Mouse (Mus musculus) midbrain, postnatal 0 days (tissue): ENCODE data around the gene Ankrd33. TPM values are rescaled to one million over a fixed set of nuclear protein-coding genes. Genes with fewer than 3 reads are reported as not detected.

ENCODE experiments used
- ATAC-seq: fragments of 200-750 bp; cut with Nextera tagmentation; 2 replicates; pipeline ENCODE4 v1.8.0; 2017; ENCODE audit warnings: moderate number of reproducible peaks, mild to moderate bottlenecking, moderate TSS enrichment, moderate library complexity; ENCODE audit not compliant: low FRiP score
- DNase-seq: peaks from one replicate; pipeline ENCODE4 v3.0.0-alpha.2; 2015; ENCODE audit warnings: low spot score
- H3K27ac ChIP-seq: fragments of 300-500 bp; sonication (generic); 2 replicates; pipeline ENCODE4 v1.5.1; 2014; ENCODE audit warnings: low read depth, mild to moderate bottlenecking, low read length, mixed read lengths
- H3K27me3 ChIP-seq: fragments of 300-500 bp; sonication (generic); 2 replicates; pipeline ENCODE4 v1.6.1; 2014; ENCODE audit warnings: low read length, control low read depth, mixed read lengths; ENCODE audit not compliant: insufficient read depth
- H3K36me3 ChIP-seq: fragments of 300-500 bp; sonication (generic); 2 replicates; pipeline ENCODE4 v1.6.1; 2014; ENCODE audit warnings: low read length, control low read depth, mixed read lengths; ENCODE audit not compliant: insufficient read depth
- H3K4me1 ChIP-seq: fragments of 300-500 bp; sonication (generic); 2 replicates; pipeline ENCODE4 v1.6.1; 2014; ENCODE audit warnings: mild to moderate bottlenecking, control low read depth, antibody characterized with exemption, low read length, mixed read lengths; ENCODE audit not compliant: insufficient read depth
- H3K4me2 ChIP-seq: fragments of 300-500 bp; sonication (generic); 2 replicates; pipeline ENCODE4 v1.6.1; 2014; ENCODE audit warnings: low read depth, mild to moderate bottlenecking, low read length, mixed read lengths; ENCODE audit not compliant: poor library complexity, severe bottlenecking
- H3K4me3 ChIP-seq: fragments of 300-500 bp; sonication (generic); 2 replicates; pipeline ENCODE4 v1.5.1; 2014; ENCODE audit warnings: low read depth, mild to moderate bottlenecking, low read length, moderate library complexity
- H3K9ac ChIP-seq: fragments of 300-500 bp; sonication (generic); replicated peaks from 2 replicates; pipeline ENCODE4 v1.6.1; 2014; ENCODE audit warnings: mild to moderate bottlenecking, low read length, moderate library complexity, mixed read lengths; ENCODE audit not compliant: poor library complexity, severe bottlenecking
- H3K9me3 ChIP-seq: fragments of 300-500 bp; sonication (generic); 2 replicates; pipeline ENCODE4 v1.6.1; 2016; ENCODE audit warnings: low read length, control low read depth
- CTCF ChIP-seq: IDR thresholded peaks from 2 replicates; pipeline ENCODE4 v1.5.1; 2016; ENCODE audit warnings: antibody characterized with exemption, mild to moderate bottlenecking
- WGBS: fragments of 180-500 bp; shearing (Covaris S2); extraction: QIAGEN DNeasy Blood & Tissue Kit; methylation state at CpG from one replicate; pipeline ENCODE4 v1.1.7; 2014; 5-methylcytosine and 5-hydroxymethylcytosine counted together
- polyA plus RNA-seq: library from polyadenylated mRNA; unstranded; fragments of >200 nt; fragmentation: Nextera tagmentation; extraction: Ambion mirVana; gene quantifications from 2 replicates; pipeline ENCODE4 v1.2.1, GENCODE M21; 2015
- total RNA-seq: library from RNA; depleted of rRNA; stranded (reverse); fragments of >200 nt; gene quantifications from 2 replicates; pipeline ENCODE4 v1.2.3, GENCODE M21; 2014

Ankrd33 gene
- total and polyA plus RNA-seq, 2 experiments from 2014 or later: not detected

GRCm38 (mm10) chr15:101097985-101098651 lies 17.4 kb upstream of the Ankrd33 start:
- Histone ChIP-seq H3K27me3 (no peaks in the 10 kb centered on the region), H3K9me3 (no peaks in the 10 kb centered on the region), H3K4me3 (no peak overlapping the region), H3K36me3 (no peaks in the 10 kb centered on the region), H3K9ac (no peak overlapping the region), H3K27ac (no peak overlapping the region), H3K4me2 (peak overlapping the region; percentile 28), H3K4me1 (no peaks in the 10 kb centered on the region)
- ATAC-seq (no peak), DNase-seq (peak; percentile 61)
- 9% methylated on average over 28 of the region's 28 CpGs for WGBS
- no peak for TF ChIP-seq CTCF

GRCm38 (mm10) chr15:101100996-101101395 lies 14.6 kb upstream of the Ankrd33 start:
- no peak for ATAC-seq
- 86% methylated on average over 3 of the region's 3 CpGs for WGBS
- TF ChIP-seq CTCF: no peak

GRCm38 (mm10) chr15:101103605-101104304 lies 11.8 kb upstream of the Ankrd33 start:
- Histone ChIP-seq H3K4me1 (no peaks in the 10 kb centered on the region), H3K4me3 (no peak overlapping the region), H3K4me2 (no peak overlapping the region), H3K9me3 (no peaks in the 10 kb centered on the region), H3K36me3 (no peaks in the 10 kb centered on the region), H3K27me3 (no peaks in the 10 kb centered on the region), H3K9ac (no peak overlapping the region), H3K27ac (no peak overlapping the region)
- TF ChIP-seq CTCF: no peak
- no peak for ATAC-seq
- DNase-seq: no peak
- 87% methylated on average over 9 of the region's 9 CpGs for WGBS

More at GRCm38 (mm10) chr15:101100996-101101395, 14.6 kb upstream of the Ankrd33 start:
- Histone ChIP-seq H3K4me1 (no peaks in the 10 kb centered on the region), H3K36me3 (no peaks in the 10 kb centered on the region), H3K4me3 (no peak overlapping the region), H3K27me3 (no peaks in the 10 kb centered on the region), H3K9ac (no peak overlapping the region), H3K9me3 (no peaks in the 10 kb centered on the region), H3K27ac (no peak overlapping the region), H3K4me2 (no peak overlapping the region)
- no peak for DNase-seq

- H3K36me3 ChIP-seq: no peaks in the 10 kb centered on the region
- no peak for ATAC-seq
- H3K4me3 ChIP-seq: no peak overlapping the region
- DNase-seq: peak; percentile 48
- H3K4me1 ChIP-seq: no peaks in the 10 kb centered on the region
- no peak overlapping the region for H3K4me2 ChIP-seq
- TF ChIP-seq CTCF: peak; percentile 79
- no peaks in the 10 kb centered on the region for H3K9me3 ChIP-seq
- WGBS: 16% methylated on average over 12 of the region's 12 CpGs
- H3K27me3 ChIP-seq: no peaks in the 10 kb centered on the region
- H3K27ac ChIP-seq: no peak overlapping the region
- H3K9ac ChIP-seq: no peak overlapping the region
These were observed 10.0 kb upstream of the Ankrd33 start for GRCm38 (mm10) chr15:101105496-101105994.

GRCm38 (mm10) chr15:101106011-101106410 lies 9.5 kb upstream of the Ankrd33 start:
- Histone ChIP-seq H3K36me3 (no peaks in the 10 kb centered on the region), H3K4me3 (no peak overlapping the region), H3K9ac (no peak overlapping the region), H3K27me3 (no peaks in the 10 kb centered on the region), H3K27ac (no peak overlapping the region), H3K9me3 (no peaks in the 10 kb centered on the region), H3K4me1 (no peaks in the 10 kb centered on the region), H3K4me2 (no peak overlapping the region)
- ATAC-seq: no peak
- DNase-seq: no peak
- WGBS: 82% methylated on average over 10 of the region's 10 CpGs
- no peak for TF ChIP-seq CTCF
